Mouse (Mus musculus) midbrain, postnatal 0 days (tissue): Measurements from ENCODE around the gene Klhdc8b. TPM values are rescaled to one million over a fixed set of nuclear protein-coding genes. Genes with fewer than 3 reads are reported as not detected.

ENCODE experiments used
- ATAC-seq: fragments of 200-750 bp; cut with Nextera tagmentation; 2 replicates; pipeline ENCODE4 v1.8.0; 2017; ENCODE audit warnings: moderate number of reproducible peaks, mild to moderate bottlenecking, moderate TSS enrichment, moderate library complexity; ENCODE audit not compliant: low FRiP score
- DNase-seq: peaks from one replicate; pipeline ENCODE4 v3.0.0-alpha.2; 2015; ENCODE audit warnings: low spot score
- H3K27ac ChIP-seq: fragments of 300-500 bp; sonication (generic); 2 replicates; pipeline ENCODE4 v1.5.1; 2014; ENCODE audit warnings: low read depth, mild to moderate bottlenecking, low read length, mixed read lengths
- H3K27me3 ChIP-seq: fragments of 300-500 bp; sonication (generic); 2 replicates; pipeline ENCODE4 v1.6.1; 2014; ENCODE audit warnings: low read length, control low read depth, mixed read lengths; ENCODE audit not compliant: insufficient read depth
- H3K36me3 ChIP-seq: fragments of 300-500 bp; sonication (generic); 2 replicates; pipeline ENCODE4 v1.6.1; 2014; ENCODE audit warnings: low read length, control low read depth, mixed read lengths; ENCODE audit not compliant: insufficient read depth
- H3K4me1 ChIP-seq: fragments of 300-500 bp; sonication (generic); 2 replicates; pipeline ENCODE4 v1.6.1; 2014; ENCODE audit warnings: mild to moderate bottlenecking, control low read depth, antibody characterized with exemption, low read length, mixed read lengths; ENCODE audit not compliant: insufficient read depth
- H3K4me2 ChIP-seq: fragments of 300-500 bp; sonication (generic); 2 replicates; pipeline ENCODE4 v1.6.1; 2014; ENCODE audit warnings: low read depth, mild to moderate bottlenecking, low read length, mixed read lengths; ENCODE audit not compliant: poor library complexity, severe bottlenecking
- H3K4me3 ChIP-seq: fragments of 300-500 bp; sonication (generic); 2 replicates; pipeline ENCODE4 v1.5.1; 2014; ENCODE audit warnings: low read depth, mild to moderate bottlenecking, low read length, moderate library complexity
- H3K9ac ChIP-seq: fragments of 300-500 bp; sonication (generic); replicated peaks from 2 replicates; pipeline ENCODE4 v1.6.1; 2014; ENCODE audit warnings: mild to moderate bottlenecking, low read length, moderate library complexity, mixed read lengths; ENCODE audit not compliant: poor library complexity, severe bottlenecking
- H3K9me3 ChIP-seq: fragments of 300-500 bp; sonication (generic); 2 replicates; pipeline ENCODE4 v1.6.1; 2016; ENCODE audit warnings: low read length, control low read depth
- CTCF ChIP-seq: IDR thresholded peaks from 2 replicates; pipeline ENCODE4 v1.5.1; 2016; ENCODE audit warnings: antibody characterized with exemption, mild to moderate bottlenecking
- whole genome bisulfite sequencing: fragments of 180-500 bp; shearing (Covaris S2); extraction: QIAGEN DNeasy Blood & Tissue Kit; methylation state at CpG from one replicate; pipeline ENCODE4 v1.1.7; 2014; 5-methylcytosine and 5-hydroxymethylcytosine counted together
- polyA plus RNA-seq: library from polyadenylated mRNA; unstranded; fragments of >200 nt; fragmentation: Nextera tagmentation; extraction: Ambion mirVana; gene quantifications from 2 replicates; pipeline ENCODE4 v1.2.1, GENCODE M21; 2015
- total RNA-seq: library from RNA; depleted of rRNA; stranded (reverse); fragments of >200 nt; gene quantifications from 2 replicates; pipeline ENCODE4 v1.2.3, GENCODE M21; 2014

Gene Klhdc8b
- total and polyA plus RNA-seq, 2 experiments from 2014 or later, result 56.1 to 86.3 TPM

DNA sequence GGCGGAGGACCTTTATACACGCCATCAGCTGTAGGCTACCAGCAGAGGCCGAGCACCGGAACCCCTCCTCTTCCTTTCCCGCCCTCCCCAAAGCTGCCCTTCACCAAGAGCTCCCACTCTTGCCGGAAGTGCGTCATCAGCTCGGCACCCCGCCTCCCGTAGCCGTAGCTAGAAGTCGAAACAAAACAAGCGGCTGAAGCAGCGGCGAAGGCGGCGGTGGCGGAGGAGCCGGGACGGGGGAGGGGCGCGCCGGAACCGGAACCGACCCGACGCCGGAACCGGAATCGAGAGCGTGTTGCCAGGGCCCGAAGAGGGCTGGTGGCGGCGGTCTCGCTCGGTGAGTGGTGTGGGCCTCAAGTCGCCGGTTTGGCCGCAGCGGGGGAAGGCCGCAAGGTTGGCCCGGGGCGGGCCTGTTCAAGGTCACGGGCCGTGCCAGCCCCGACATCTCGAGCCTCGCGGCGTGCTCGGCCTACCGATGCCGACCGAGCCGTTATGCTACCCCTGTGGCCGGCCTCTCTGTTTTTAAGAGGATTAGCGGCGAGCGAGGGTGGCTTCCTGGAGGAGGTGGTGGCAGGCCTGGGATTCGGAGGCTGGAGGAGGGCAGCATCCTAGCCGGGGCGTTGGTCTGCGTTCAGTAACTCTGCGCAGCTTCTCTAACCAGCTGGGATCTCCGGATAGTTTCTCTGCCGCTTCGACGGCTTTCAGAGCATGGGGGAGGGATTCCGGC lies 29.3 kb upstream of the Klhdc8b start, which contains the start of gene Usp19:
TSS of gene Usp19 (plus strand) at position 44 of the 727 bp plus-strand sequence.
- H3K9ac ChIP-seq, result peak within 1 kb of the TSS; percentile 84
- under 1% methylated on average over 67 of the region's 69 CpGs for WGBS
- H3K4me3 ChIP-seq, result peak within 1 kb of the TSS; percentile 96
- peak; percentile 98 for DNase-seq
- ATAC-seq, result peak; percentile 93
- H3K27ac ChIP-seq, result peak within 1 kb of the TSS; percentile 97
- no peaks in the 10 kb centered on the region for H3K9me3 ChIP-seq
- H3K4me2 ChIP-seq, result peak within 1 kb of the TSS; percentile 57
- TF ChIP-seq CTCF, result no peak
- H3K36me3 ChIP-seq, result peaks cover 32% of the 10 kb centered on the region
- H3K27me3 ChIP-seq, result no peaks in the 10 kb centered on the region
- 0 out of 2 replicates have a peak, but pooled peaks cover 9% of the 10 kb centered on the region for H3K4me1 ChIP-seq

DNA sequence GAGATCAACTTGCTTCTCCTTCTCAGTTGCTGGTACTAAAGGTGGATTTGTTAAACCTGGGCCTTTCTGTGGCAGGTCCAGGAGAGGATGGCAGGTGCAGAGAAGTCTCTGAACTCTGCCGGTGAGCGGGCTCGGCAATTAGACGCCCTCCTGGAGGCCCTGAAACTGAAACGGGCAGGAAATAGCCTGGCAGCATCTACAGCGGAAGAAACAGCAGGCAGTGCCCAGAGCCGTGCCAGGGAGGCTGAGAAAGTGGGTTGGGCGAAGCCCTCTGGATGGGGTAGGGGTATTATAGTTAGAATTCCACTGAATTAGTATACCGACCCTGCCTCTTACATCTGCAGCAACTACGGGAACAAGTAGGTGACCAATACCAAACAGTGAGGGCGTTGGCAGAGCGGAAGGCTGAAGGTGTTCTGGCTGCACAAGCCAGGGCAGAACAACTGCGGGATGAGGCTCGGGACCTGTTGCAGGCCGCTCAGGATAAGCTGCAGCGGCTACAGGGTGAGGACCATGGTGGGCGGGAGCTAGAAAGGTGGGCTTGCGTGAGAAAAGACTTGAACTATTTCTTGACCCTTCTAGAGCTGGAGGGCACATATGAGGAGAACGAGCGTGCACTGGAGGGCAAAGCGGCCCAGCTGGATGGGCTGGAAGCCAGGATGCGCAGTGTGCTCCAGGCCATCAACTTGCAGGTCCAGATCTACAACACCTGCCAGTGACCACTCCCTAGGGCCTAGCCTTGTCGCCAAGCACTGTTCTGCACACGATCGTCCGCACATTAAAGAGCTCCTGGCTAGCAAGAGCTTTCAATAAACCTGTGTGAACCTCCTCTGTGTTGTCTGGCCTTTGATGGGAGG lies 28.5 kb upstream of the Klhdc8b start:
- Histone ChIP-seq H3K4me1 (0 out of 2 replicates have a peak, but pooled peaks cover 9% of the 10 kb centered on the region), H3K9ac (peak overlapping the region; percentile 84), H3K27me3 (no peaks in the 10 kb centered on the region), H3K4me3 (peak overlapping the region; percentile 96), H3K36me3 (peaks cover 26% of the 10 kb centered on the region), H3K9me3 (no peaks in the 10 kb centered on the region), H3K4me2 (peak overlapping the region; percentile 57), H3K27ac (peak overlapping the region; percentile 97)
- ATAC-seq, result peak; percentile 1; the same call in 1 of the 2 replicates
- no peak for DNase-seq
- no peak for TF ChIP-seq CTCF
- 65% methylated on average over 26 of the region's 26 CpGs for WGBS

DNA sequence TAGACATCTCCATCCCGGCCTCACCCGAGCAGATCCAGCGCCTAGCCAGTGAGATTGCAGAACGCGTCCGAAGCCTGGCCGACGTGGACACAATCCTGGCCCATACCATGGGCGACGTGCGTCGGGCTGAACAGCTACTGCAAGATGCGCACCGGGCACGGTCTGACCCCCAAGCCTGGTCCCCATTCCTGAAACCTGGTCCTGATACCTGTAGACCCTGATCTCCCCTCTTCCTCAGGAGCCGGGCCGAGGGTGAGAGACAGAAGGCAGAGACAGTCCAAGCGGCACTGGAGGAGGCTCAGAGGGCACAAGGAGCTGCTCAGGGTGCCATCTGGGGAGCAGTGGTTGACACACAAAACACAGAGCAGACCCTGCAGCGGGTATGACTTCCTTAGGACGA lies 27.8 kb upstream of the Klhdc8b start:
- TF ChIP-seq CTCF, result no peak
- Histone ChIP-seq H3K9me3 (no peaks in the 10 kb centered on the region), H3K27ac (no peak overlapping the region), H3K4me2 (no peak overlapping the region), H3K4me3 (no peak overlapping the region), H3K27me3 (no peaks in the 10 kb centered on the region), H3K36me3 (peaks cover 18% of the 10 kb centered on the region), H3K9ac (no peak overlapping the region), H3K4me1 (0 out of 2 replicates have a peak, but pooled peaks cover 9% of the 10 kb centered on the region)
- ATAC-seq (no peak), DNase-seq (no peak)
- 98% methylated on average over 20 of the region's 20 CpGs for WGBS

DNA sequence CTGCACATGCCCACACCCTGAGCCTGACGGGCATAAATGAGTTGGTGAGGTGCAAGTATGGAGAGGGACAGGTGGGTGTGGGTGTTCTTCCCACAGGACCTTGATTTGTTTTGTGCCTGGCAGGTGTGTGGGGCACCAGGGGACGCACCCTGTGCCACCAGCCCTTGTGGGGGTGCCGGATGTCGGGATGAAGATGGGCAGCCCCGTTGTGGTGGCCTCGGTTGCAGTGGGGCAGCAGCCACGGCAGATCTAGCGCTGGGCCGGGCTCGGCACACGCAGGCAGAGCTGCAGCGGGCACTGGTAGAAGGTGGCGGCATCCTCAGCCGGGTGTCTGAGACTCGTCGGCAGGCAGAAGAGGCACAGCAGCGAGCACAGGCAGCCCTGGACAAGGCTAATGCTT lies 27.0 kb upstream of the Klhdc8b start:
- Histone ChIP-seq H3K27me3 (no peaks in the 10 kb centered on the region), H3K9me3 (no peaks in the 10 kb centered on the region), H3K4me1 (0 out of 2 replicates have a peak, but pooled peaks cover 9% of the 10 kb centered on the region), H3K4me2 (no peak overlapping the region), H3K27ac (no peak overlapping the region), H3K9ac (no peak overlapping the region), H3K4me3 (no peak overlapping the region), H3K36me3 (peaks cover 10% of the 10 kb centered on the region)
- whole genome bisulfite sequencing, result 90% methylated on average over 17 of the region's 17 CpGs
- DNase-seq, result no peak
- no peak for ATAC-seq
- TF ChIP-seq CTCF, result no peak

DNA sequence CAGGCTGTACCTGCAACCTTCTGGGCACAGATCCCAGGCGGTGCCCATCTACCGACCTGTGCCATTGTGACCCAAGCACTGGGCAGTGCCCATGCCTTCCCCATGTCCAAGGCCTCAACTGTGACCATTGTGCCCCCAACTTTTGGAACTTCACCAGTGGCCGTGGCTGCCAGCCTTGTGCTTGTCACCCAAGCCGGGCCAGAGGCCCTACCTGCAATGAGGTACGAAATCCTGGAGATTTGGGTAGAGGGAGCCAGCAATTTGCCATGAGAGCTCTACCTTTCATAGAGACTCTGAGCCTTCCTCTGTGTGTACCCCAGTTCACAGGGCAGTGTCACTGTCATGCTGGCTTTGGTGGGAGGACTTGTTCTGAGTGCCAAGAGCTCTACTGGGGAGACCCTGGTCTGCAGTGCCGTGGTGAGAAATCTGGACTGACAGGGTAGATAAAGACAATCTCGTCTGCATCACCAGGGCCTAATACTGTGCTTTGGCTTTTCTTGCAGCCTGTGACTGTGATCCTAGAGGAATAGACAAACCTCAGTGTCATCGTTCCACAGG lies 25.7 kb upstream of the Klhdc8b start:
- DNase-seq (no peak), ATAC-seq (no peak)
- no peak for TF ChIP-seq CTCF
- Histone ChIP-seq H3K36me3 (no peaks in the 10 kb centered on the region; the same call in 1 of the 2 replicates), H3K4me2 (no peak overlapping the region), H3K27me3 (no peaks in the 10 kb centered on the region), H3K9ac (no peak overlapping the region), H3K4me3 (no peak overlapping the region), H3K4me1 (0 out of 2 replicates have a peak, but pooled peaks cover 8% of the 10 kb centered on the region), H3K9me3 (no peaks in the 10 kb centered on the region), H3K27ac (no peak overlapping the region)
- WGBS, result 96% methylated on average over 8 of the region's 8 CpGs
